Mouse (Mus musculus): ENCODE measurements around the gene Ublcp1. TPM values are rescaled to one million over a fixed set of nuclear protein-coding genes. Genes with fewer than 3 reads are reported as not detected.
"Not testable (repeated sequence)": the region's sequence is repeated elsewhere in the genome, so short reads cannot be mapped to it uniquely, and the experiment has no call there.

The Ublcp1 gene
- total RNA-seq, 2 experiments from 2014 or later, result 11.6 to 14.9 TPM

DNA sequence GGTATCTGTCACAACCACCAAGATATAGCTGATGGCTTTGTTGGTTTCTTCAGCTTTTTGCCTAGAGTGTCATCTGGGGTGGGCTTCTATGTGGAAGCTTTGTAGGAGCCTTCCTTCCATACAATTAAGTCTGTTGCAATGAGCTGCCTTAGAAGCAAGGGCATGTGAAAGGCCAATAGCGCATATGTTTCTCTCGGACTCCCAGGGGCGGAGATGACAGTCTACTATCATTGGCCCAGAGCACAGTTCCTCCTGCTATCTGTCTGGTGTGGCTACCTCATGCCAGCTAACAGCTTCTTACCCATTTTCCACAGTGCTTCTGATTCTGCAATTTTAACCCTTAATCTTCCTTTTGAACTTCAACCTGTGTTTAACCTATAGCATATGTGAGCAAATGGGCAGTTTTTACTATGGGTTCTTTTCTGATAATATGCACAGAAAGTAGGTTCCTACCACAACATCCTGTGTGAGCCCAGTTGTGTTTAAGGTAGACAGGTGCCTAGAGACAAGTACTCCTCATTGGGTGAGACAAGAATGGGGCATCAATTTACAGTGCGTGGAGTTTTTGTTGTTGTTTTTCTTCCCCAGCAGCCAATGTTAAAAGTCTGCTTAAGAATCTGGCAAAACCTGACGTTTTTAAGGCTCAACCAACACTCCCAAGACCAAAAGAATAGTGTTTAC is 24.5 kb upstream of the Ublcp1 start:
- peak; percentile 73 for ATAC-seq (replicated peaks; ENCODE audit: poor library complexity)

DNA sequence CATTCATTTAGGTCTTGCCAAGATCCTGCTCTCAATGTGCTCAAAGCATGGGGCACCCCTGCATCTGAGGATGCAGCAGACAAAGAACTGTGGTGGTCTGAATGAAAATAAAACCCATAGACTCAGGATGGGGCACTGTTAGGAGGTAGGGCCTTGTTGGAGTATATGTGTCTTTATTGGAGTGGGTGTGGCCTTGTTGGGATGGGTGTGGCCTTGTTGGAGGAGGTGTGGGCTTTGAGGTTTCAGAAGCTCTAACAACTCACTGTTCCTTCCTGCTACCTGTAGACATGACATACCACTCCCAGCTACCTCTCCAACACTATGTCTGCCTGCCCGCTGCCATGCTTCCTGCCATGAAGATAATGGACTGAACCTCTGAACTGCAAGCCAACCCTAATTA is 18.8 kb upstream of the Ublcp1 start:
- no peak for ATAC-seq (replicated peaks; ENCODE audit: poor library complexity)

DNA sequence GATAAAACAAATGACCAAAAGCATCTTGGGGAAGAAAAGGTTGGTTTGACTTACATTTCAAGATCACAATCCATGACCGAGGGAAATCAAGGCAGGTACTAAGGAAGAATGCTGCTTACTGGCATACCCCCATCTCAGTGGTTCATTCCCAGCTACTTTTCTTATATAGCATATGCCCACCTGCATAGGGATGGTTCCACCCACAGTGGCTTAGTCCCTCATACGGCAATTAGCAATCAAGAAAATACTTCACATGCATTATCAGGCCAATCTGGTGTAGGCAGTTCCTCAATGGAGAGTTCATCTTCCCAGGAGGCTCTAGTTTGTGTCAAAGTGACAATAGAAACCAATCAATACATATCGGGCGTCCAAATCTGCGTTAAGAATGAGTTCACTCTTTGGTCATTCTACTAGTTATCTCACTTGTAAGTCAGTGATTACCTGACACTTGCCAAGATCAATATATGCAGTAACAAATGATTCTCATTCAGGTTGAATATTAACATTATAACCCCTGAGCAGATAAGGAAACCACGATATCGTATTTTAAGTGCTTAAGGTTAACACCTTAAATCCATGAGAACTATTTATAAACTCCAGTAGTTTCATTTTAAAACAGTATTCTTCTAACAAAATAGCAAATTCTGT is 14.9 kb upstream of the Ublcp1 start:
- no peak for ATAC-seq (replicated peaks; ENCODE audit: poor library complexity)

DNA sequence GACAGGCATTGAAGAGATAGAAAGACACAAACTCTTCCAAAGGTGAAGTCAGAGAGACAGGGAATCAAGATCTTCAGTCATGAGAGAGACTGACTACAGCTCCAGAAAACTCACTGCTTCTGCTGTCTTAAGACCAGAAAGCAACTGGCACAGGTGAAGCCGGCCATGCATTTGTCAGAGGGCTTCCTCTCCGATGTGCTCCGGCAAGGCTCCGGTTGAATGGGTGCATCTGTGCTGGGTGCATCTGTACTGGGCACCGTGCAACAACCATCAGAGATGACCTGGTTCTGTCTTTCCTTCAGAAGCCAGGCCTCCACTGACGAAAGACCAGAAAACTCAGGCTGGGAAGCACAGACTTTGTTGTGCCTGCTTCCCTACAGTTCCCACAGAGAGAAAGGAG is 9.9 kb upstream of the Ublcp1 start:
- ATAC-seq (replicated peaks; ENCODE audit: poor library complexity), result no peak

DNA sequence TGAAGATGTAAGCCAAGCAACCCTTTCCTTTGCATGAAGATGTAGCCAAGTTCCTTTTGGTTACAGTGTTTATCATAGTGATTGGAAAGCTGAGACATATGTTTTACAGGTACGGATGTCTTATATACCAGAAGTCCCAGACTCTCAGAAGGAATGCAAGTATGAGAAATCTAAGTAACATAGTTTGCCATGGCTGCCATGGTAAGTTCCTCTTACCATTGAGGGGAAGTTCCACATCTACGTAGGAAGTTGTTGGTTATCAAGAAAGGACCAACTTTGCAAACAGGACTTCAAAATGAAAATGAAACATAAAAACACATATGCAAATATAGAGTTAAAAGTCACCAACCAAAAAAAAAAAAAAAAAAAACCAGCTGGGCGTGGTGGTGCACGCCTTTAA is 8.1 kb upstream of the Ublcp1 start:
- peak; percentile 57 for ATAC-seq (replicated peaks; ENCODE audit: poor library complexity)

DNA sequence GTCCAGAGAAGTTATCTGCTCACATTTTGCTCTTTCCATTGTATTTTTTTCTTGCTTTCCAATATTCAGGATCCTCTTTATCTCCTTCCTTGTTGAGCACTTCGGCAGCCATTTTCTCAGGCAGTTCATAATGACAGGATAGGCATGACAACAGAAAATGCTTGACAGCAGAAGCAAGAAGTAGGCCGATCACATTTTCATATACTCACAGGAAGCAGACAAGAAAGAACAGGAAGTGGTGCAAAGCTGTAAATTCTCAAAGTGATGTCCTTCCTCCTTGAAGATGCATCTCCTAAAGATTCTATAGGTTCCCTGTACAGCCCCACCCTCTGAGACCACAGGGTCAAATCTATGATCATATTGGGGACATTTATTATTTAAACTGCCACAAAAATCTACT is 6.1 kb upstream of the Ublcp1 start:
- peak; percentile 66 for ATAC-seq (replicated peaks; ENCODE audit: poor library complexity)

DNA sequence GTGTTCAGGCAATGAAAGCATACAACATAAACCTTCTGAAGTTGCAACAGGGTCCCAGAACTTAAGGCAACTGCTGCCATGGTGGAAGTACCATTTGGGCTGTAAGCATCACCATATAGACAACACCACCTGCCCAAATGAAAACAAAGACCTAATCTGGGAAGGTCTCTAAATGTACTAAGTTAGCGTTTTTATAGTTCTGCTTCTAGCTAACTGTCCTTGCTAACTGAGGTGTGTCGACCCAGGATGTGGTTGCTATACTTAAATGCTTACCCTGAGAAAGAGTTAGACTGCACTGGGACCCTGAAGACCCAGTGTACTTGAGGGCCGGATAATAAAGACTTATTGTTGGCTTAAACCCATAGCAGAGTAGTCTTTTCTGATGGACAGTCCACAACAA is 5.2 kb upstream of the Ublcp1 start:
- no peak for ATAC-seq (replicated peaks; ENCODE audit: poor library complexity)

DNA sequence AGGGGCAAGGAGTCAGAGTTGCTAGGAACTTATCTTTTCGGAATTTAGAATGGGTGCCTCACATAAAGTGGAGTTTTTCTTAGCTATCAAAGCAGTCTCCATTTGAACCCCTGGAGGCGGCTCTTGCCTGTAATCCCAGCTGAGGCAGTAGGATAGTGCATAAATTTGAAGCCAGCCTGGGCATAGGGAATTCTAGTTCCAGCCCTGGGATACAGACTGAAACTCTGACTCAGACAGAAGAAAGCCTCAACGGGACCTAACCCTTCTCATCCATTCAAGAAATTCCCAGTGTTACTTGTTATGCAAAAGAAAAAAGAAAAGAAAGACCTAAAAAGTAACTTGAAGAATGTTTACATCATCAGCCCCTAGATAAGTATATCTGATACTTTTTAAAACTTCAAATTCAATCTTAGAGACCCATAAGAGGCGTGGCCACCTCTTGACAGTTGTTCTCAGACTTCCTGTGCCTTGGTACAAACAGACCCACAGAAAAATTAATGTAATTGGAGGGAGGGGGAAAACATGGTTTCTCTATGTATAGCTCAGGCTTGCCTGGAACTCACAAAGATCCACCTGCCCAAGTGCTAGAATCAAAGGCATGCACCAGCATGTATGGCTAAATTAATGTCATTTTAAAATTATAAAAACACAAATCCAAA is 1.2 kb upstream of the Ublcp1 start:
- no peak for ATAC-seq (replicated peaks; ENCODE audit: poor library complexity)

DNA sequence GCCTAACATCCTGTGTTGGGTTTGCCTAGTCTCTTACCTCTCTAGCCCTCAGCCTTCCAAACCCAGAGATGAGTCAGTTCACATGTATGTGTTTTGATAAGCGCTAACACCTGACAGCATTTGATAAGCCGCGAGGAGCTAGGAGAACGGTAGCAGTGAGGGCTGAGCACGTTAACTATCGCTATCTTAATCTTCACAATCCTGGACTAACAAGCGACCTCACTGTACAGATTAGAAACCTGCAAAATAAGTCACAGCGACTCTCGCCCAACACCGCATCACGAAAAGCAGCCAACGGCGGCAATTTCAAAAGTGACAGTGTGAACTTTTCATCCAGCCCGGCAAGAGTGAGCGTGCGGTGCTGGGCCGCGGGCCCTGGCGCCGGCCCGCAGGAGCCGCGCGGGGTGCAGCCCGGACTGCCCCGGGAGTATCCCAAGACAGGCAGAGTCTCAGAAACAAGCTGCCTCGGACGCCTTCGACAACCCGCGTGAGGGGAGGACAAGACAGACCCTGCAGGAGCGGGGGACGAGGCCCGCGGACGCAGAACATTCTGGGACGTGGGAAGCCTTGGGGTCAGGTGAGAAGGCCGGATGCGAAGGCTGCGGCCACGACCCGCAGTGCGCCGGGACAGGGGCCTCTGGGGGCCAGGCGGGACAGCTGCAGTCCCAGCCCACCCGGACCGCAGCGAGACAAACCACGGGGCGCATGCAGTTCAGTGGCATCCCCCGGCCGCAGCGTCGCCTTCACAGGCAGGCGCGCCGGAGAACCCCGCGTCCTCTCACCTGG is 459 bp downstream of the Ublcp1 start:
- peak; percentile 54 for ATAC-seq (replicated peaks; ENCODE audit: poor library complexity)

DNA sequence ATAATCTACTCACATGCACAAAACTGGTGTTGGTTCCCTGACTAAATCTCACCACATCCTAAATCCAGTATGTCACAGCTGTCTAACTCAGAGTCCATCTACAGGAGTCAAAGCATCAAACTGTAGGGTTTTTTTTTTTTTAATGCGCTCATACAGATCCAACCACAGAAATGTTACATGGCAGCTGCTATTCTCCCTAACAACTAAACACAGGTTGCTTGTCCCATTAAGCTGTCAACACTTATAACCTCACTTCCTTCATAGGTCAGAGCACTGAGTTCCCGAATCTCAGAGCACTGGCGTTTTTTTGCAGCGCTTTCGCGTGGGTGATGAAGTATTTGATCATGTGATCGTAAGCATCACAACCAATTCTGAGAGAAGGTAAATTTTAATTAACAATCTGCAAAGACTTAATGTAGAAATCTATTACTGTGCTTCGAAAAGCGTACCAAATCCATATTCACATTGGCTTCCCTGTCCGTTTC is 1.9 kb downstream of the Ublcp1 start:
- no peak for ATAC-seq (replicated peaks; ENCODE audit: poor library complexity)

DNA sequence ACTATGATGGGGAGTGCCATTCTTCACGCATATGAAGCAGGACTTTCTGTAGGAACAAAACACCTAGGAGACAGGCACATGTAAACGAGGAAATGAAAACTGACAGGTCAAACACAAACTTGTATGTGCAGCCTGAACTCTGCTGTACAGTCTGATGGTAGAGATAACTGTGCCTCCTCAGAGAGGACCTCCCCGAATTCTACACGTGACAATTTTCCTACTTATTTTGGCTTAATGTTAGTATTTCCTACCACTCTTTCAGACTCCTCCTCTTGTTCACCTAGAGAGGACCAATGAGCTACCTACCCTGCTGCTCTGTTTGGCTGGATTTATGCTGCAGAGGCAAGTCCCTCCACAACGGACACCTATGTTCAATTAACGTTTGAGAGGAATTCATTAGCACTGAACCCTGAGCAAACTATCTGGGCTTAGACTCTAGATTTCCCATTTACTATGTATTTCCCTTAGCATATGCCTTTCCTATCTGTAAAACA is 3.3 kb downstream of the Ublcp1 start:
- no peak for ATAC-seq (replicated peaks; ENCODE audit: poor library complexity)

DNA sequence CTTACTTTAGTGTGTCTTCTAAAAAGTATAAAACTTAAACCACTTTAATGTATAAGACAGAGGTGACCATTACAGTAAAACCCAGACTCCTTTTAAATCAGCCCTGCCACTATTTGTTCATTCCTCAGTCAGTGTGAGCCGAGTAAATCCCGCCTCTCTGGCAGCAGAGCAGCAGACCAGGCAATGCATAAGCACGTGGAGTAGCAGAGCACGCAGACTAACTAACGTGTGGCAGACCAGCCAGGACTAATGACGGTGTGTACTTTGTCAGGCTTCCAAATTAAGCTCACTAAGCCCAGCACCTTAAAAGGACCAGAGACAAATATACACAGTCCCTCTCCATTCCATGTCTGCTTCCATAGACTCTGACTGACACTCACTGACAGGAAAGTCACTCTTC is 8.8 kb downstream of the Ublcp1 start:
- ATAC-seq (replicated peaks; ENCODE audit: poor library complexity), result peak; percentile 63

DNA sequence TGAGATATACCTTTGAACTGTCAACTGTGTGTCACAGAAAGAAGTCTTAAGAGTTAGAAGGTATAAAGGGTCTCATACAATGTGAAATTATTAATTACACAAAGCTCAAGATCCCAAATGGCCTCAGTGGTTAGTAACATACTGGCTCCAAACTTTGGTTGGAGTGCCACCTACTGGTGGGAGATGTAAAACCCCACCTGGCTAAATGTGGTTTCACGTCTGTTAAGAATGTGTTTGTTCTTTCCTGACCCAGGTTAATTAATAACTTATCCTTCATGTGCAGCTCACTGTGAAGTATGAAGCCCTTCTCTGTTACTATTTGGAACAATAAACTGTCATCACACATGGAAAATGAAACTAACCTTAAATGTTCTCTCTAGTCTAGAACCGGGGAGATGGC is 16.9 kb downstream of the Ublcp1 start:
- peak; percentile 82 for ATAC-seq (replicated peaks; ENCODE audit: poor library complexity)

DNA sequence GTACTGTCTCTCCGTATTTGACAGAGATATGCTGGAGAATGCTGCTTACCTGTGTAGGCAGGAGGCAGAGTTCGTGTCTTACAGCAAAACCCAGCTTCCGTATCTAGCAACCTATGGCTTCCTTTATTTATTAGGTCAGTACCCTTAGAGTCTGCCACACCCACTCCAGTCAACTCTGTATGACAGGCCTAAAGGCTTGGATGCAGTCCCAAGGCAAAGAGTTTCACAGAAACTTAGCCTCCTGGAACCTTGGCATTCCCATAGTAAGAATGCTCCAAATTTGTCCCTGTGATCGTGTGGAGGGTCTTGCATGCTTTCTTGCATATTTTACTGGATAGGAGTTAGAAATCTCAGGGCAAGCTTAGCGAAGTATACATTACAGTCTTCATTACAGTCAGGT is 18.3 kb downstream of the Ublcp1 start:
- not testable (repeated sequence) for ATAC-seq (replicated peaks; ENCODE audit: poor library complexity)

DNA sequence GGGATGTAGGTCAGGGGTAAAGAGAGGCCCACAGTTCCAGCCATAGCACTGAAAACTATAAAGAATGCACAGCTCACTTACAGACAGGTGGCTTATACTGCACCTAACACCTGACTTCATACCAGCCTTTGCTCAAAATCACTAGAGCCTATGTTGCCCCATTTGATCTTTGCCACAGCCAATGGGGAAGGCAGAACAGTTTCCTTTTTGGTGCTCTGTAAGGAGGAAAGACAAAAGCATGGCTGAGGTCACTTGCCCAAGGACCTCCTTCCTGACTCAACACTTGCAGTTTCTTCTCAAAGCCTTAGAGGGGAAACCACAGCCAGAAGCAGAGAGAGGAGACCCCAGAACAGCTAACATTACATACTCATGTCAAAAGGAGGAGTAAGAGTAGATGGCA is 19.3 kb downstream of the Ublcp1 start:
- 0 out of 2 replicates have a peak, but pooled peaks have one; percentile 27 for ATAC-seq (replicated peaks; ENCODE audit: poor library complexity)

DNA sequence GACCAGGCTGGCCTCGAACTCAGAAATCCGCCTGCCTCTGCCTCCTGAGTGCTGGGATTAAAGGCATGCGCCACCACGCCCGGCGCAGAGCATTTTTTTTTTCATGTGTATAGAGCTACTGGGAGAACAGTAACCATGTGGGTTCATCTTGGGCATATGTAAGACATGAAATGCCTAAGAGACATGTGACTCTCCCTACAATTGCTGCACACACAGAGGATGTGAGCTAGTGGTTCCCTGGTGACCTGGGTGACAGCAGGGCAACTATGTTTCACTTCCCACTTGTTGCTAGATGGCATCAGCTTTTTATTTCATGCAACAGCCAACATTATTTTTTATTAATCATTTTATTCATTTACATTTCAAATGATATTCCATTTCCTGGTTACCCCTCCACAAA is 32.5 kb downstream of the Ublcp1 start:
- peak; percentile 92 for ATAC-seq (replicated peaks; ENCODE audit: poor library complexity)

DNA sequence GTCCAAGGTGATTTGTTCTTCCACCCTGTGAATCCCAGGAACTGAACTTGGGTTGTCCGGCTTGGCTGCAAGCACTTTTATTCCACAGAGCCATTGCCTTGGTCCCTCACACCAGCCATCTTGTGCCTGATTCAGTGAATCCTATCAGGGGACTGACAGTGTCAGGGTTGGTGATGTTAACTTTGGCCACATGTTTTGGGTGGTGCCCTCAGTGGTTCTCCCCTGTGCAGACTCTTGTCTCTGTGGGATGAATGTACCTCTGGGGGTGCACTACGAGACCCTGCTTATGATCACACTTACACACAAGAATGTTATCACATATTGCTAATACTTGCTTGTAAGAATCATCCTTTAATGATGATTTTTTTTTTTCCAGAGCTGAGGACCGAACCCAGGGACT is 40.3 kb downstream of the Ublcp1 start:
- ATAC-seq (replicated peaks; ENCODE audit: poor library complexity), result no peak

DNA sequence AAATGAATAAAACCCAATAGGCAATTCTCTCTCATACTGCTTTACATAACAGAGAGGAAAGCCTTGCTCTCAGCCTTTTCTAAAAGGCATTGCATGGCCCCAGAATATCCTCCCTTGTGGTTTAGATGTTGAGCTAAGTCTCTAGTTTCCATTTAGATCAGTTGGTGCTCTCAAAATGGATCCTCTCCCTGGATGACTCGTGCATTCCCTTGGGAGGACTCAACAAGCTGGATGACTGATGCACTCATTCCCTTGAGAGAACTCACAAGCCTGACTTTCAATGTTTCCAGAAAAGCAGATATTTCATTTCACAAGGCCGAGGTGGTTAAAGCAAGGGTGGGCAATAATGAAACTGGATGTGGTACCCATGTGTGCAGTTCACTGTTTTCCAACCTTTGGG is 42.3 kb downstream of the Ublcp1 start:
- no peak for ATAC-seq (replicated peaks; ENCODE audit: poor library complexity)

DNA sequence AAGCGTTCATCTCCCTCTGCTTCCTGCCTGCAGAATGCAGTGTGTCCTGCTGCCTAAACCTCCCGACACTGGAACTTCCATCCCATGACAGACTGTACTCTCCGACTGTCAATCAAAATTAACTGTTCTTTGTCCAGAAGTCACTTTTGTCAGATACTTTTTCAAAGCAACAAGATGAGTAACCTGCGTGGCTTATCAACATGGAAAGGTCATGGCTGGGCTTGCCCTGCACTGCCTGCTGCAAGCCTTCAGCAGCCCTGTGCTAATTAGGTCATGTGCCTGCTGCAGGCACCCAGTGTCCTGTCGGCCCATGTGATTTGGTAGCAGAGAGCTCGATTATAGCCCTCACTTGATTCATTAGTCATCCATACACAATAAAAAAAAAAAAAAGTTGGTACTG is 44.7 kb downstream of the Ublcp1 start:
- ATAC-seq (replicated peaks; ENCODE audit: poor library complexity), result no peak

DNA sequence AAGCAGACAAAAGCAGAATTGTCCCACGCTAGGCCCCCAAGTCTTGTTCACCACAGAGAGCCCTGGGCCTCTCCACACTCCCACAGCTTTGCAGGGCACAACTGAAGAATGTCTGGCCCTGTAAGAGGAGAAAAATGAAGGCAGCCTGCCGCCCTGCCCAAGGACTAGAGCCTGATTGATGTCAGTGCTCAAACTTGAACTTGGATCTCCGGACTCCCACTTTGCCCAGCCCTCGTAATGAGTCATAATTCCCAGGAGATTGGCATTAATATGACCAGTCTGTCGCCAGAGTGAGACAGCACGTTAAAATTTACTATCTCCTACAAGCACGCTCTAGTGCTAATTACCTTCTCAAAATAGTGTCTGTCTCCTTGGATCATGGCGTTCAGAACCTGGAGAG is 45.3 kb downstream of the Ublcp1 start:
- ATAC-seq (replicated peaks; ENCODE audit: poor library complexity), result no peak

DNA sequence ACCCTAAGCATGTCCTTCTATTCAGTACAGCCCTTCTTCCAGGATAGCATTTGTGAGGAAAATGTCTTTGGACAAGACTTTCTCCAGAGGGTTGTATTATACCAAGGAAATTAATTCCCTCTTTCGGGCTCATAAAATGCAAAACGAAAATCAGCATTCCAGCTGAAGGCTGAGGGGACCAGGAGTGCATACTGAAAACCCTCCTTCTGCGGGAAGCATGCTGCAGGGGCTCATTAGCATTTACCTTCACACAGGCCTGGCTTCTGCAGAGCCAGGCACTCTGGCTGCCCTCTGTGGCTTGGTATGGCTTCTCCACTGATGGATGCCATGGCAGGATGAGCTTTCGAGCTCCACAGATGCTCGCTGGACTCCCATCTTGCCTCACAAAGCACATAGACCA is 46.3 kb downstream of the Ublcp1 start:
- no peak for ATAC-seq (replicated peaks; ENCODE audit: poor library complexity)

All from megakaryocyte progenitor cell, adult 5-6 weeks (primary cell).